Mouse (Mus musculus) splenic B cell, adult 2 months (primary cell): ENCODE measurements around the gene Ak2.

Source experiments
- DNase-seq: peaks from one replicate; pipeline ENCODE4 v3.0.0-alpha.2; 2011; ENCODE audit warnings: low read depth, low spot score
- H3K27me3 ChIP-seq: 2 replicates; pipeline ENCODE4 v1.6.1; 2012; ENCODE audit warnings: mild to moderate bottlenecking, low read length, moderate library complexity, mixed read lengths; ENCODE audit not compliant: control insufficient read depth, poor library complexity, insufficient read depth, severe bottlenecking
- H3K36me3 ChIP-seq: 2 replicates; pipeline ENCODE4 v1.6.1; 2012; ENCODE audit warnings: mild to moderate bottlenecking, low read length, moderate library complexity, mixed read lengths; ENCODE audit not compliant: control insufficient read depth, poor library complexity, insufficient read depth, severe bottlenecking

Ak2 gene

DNA sequence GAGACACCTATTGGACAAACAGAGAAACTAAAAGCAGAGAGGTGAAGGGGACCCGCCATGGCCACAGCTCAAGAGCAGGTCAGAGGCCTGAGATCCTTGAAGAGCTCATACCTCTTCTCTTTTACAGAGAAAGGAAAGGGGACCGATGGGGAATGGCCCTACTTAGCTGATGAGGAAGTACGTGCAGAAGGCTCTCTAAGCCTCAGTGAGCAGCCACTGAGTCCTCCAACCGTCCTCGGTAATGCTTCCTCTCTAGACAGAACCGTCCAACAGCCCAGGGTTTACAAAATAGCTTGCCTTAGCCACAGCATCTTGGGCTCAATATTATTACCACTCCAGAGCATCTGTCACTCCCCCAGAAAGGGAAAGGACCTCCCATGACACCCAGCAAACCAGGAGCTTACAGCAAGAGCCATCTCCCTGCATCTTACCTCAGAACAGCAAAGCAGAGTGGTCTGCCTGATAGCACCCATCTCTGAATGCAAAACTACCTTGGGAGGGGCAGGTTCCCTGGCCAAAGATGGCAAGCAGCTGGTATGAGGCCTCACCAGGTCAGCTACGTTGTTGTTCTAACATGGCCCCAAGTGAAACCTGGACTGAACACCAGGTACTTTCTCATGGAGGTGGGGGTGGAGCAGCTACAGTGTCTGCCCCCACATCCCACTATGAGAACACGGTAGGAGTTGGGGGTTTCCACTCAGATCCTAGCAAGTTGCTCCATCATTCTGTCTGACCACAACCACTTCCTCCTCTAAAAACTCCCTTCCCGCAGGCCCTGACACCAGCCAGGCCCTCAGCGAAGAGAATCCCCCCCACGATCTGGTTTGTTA, 40.6 kb downstream of the Ak2 start:
- no peaks in the 10 kb centered on the region for H3K27me3 ChIP-seq
- H3K36me3 ChIP-seq: no peaks in the 10 kb centered on the region
- DNase-seq: peak; percentile 90

DNA sequence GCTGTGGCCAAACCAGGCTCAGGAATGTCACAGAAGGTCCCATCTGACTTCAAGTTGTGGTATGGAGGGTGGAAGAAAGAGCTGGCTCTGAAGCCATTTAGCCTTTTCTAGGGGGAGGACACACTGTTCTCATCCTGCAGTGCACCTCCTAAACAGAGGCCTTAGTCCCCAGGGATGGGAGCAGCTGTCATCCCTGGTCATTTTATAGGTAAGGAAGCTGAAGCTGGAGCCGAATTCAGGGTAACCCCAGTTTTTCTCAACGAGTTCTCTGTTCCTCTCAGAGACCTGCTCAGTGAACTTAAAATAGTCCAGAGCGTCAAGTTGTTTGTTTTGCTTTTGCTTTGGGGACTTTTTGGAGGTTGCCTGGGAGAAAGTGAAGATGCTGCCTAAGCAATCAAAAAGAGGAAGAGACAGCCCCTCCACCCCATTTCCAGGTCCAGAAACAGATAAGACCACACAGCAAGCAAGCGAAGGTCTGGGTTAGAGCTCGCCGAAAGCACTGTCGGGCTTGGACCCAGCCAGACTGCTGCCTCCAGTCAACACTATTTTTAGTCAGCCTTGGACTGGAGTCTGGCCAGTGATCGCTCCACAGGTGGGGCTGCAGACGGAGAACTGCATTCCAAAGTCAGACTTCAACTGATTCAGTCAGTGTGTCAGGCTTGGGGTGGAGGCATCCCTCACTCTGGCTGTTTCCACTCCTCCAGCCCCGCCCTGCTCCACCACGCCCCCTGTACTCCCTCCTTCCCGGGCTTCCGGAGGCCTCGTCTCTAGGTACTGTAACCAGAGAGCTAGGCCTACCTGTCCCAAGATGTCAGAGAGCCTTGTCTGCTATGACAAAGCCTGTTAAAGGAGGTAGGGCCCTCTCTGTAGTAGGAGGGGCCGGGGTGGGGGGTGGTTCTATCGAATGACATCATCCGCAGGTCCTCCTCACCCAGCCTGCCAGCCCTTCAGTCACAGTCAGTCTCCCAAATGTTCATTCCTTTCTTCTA, 41.5 kb downstream of the Ak2 start:
- peak; percentile 91 for DNase-seq
- Histone ChIP-seq H3K27me3 (no peaks in the 10 kb centered on the region), H3K36me3 (no peaks in the 10 kb centered on the region)

DNA sequence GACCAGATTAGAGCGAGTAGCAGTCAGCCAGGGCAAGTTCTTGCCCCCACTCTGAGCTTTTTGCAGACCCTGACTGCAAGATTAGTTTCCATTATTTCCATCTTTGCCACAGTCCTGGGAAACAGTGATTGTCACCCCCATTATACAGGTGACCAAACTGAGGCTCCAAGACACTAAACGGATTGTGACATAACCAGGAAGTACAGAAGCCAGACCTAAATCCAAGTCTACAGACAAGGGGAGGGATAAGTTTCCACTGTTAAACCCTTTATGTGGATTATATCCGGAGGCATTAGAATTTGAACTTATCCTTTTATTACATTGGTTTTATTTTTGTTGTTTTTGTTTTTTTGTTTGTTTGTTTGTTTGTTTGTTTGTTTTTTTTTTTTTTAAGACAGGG, 42.5 kb downstream of the Ak2 start:
- DNase-seq: no peak
- Histone ChIP-seq H3K36me3 (no peaks in the 10 kb centered on the region), H3K27me3 (no peaks in the 10 kb centered on the region)

DNA sequence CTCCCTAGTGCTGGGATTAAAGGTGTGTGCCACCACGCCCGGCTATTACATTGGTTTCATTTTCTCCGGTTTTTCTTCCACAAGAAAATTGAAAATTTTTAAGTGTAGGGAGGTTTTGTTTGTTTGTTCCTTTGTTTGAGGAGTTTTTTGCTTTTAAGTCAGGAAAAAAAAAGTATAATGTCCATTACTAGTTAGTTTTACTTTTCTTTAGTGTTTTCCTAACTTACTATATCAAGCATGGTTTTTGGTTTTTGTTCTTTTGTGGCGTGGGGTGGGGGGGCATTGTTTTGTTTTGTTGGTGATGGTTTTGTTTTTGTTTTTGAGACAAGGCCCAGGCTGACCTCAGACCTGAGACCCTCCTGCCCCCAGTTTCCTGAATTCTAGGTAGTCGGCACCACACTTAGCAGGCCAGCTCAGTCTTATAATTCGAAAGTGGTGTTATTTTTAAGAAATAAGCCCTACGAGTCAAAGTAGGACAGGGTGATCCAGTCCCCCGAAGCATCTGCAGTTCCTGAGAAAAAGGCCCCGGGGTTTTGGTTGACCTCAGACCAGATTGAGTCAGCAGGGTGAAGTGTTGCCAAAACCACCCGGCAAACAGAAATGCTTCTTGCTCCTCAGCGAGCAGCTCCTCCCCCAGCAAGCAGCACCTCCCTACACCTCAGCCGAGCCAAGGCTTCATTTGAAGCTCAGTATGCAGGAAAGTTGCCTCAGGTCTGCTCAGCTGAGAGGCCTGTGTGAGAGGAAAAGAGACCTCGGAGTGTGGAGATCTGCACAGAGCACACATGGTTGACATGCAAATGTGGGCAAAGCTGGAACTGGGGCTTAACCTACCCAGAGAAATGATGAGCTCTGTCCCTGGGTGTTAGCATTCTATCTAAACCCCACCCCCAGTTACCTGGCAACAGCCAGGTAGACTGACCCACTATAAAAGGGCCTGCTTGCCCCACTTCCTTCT, 43.2 kb downstream of the Ak2 start:
- Histone ChIP-seq H3K27me3 (no peaks in the 10 kb centered on the region), H3K36me3 (no peaks in the 10 kb centered on the region)

DNA sequence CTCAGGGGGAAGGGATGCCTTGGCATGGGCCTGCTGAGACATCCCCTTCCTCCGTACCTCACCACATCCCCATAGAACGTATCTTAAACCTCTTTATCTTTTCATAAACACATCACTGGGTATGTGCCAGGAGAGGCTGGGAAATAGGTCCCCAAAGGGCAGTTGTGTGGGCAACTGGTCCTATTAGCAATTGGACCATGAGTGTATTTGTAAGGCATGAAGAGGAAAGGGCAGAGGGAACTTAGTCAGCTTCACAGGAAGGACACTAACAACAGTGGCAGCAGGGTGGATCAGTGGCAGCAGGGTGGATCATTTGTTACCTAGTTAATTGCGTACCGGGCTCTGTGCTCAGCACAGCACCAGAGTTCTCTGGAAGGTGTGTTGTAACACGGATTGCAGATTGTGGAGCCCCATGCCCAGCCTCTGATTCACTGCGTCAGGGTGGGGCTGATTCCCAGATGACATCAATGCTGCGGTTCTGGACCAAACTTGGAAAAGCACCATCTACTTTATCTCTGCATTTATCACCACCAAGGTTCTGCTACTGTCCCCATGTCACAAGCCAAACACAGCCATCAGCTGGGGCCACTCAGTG, 44.2 kb downstream of the Ak2 start:
- Histone ChIP-seq H3K36me3 (no peaks in the 10 kb centered on the region), H3K27me3 (no peaks in the 10 kb centered on the region)
- no peak for DNase-seq

More for the DNA sequence above, 43.2 kb downstream of the Ak2 start:
- peak; percentile 92 for DNase-seq

DNA sequence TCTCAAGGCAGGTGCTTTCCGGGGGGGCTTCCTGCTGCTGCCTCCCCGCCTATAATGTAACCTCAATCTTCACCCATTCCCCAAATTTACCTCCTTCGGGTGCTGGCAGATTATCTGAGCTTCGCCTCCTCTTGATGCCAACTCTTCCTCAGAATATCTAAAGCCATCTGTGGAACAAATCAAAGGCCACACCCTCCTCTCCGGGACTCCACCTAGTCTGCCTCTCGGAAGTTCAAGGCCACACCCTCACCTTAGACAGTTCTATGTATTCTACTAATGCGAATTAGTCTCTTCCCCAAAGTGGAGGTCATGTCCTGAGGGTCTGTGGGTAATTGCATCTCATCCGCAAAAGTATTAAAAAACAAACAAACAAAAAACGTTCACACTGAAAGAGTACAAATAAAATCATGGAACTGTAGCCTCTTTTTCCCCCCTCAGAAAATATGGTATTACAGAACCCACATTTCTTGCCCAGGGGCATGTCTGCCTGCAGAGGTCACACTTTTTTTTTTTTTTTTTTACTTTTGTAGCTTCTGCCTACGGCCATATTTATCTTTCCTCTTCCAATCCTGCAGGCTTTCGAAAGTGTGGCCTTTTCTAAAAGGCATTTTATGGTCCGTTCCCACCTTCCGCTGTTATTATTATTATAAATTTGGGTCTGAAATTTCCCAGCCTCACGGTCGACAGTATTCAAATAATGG, 56.1 kb downstream of the Ak2 start:
- Histone ChIP-seq H3K36me3 (no peaks in the 10 kb centered on the region), H3K27me3 (no peaks in the 10 kb centered on the region)
- no peak for DNase-seq

DNA sequence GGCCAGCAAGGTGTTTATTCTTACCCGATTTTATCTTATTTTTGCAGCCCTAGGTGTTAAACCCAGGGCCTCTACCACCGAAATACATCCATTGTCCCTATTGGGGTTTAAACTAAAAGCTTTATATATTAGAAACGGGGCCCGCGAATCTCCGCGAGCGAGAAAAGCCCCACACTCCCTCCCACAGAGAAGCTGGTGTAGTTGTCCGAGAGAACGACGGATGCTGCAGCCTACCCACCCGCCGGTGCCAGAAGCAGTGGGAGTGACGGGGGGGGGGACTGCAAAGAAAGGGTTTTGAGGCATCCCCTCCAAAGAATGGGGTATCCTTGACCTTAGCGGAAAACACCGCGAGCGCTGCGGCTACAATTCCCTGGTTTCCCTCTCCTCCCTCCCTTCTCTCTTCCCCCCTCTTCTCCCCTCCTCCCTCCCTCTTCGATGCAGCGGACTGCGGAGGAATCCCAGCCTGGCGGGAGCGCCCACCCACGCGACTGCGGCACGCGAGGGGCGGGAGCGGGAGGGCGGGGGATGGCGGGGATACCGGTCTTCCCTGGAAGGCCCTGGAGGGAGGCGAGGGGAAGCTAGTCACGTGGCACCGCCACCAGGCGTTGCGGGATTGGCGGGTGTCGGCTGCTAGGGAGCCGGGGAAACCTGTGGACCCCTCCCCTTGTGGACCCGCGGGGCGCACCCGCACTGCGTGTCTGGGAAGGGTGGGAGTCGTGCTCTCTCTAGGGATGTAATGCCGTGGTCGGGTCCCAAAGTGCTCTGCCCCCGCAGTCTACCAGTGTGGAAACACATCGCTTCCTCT, 56.9 kb downstream of the Ak2 start:
- Histone ChIP-seq H3K27me3 (no peaks in the 10 kb centered on the region), H3K36me3 (no peaks in the 10 kb centered on the region)
- DNase-seq: peak; percentile 63

DNA sequence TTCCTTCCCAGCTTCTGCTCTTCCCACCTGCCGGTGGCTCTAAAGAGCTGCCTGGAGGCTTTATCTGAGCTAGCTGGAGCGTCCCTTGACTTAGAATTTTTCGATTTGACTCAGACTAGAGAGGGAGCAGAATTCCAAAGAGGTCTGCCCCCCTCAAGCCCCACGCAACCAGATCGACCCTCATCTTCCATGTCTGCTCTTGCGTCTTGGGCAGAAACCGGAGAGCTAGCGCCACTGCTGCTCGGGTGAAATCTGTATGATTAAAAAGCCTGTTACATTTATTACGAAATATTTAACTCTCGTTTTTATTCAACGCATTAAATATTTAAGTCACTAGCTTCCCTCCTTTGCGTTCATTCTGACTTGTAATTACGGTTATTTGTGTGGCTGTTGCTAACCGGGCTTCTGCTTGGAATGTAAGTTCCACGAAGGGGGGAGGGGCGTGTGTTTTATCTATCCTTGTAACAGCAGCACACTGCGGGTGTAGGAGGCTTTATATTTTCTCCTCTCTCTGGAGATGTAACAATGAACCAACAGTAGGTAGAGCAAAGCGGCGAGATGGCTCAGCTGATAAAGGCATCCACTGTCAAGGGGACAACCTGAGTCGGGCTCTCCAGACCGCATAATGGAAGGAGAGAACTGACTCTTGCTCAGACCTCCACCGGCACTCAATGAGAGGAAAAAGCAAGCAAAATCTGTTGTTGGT, 57.7 kb downstream of the Ak2 start:
- no peaks in the 10 kb centered on the region for H3K27me3 ChIP-seq
- H3K36me3 ChIP-seq: no peaks in the 10 kb centered on the region
- DNase-seq: no peak

DNA sequence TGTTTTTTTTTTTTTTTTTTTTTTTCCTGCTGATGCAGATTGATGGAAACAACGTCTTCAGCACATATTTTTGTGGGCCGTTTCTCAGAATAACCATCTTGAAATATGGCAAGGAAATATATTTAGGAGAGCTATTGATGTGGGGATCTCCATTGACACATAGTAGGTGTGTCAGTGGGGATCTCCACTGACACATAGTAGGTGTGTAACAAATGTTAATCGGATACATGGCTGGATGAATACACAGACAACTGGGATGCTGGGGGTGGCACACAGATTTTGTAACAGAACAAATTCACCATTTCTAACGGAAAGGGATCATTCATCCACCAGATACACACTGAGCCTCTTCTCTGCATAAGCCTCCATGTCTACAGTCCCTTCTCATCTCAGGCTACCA, 58.6 kb downstream of the Ak2 start:
- DNase-seq: no peak
- H3K36me3 ChIP-seq: no peaks in the 10 kb centered on the region
- H3K27me3 ChIP-seq: no peaks in the 10 kb centered on the region

DNA sequence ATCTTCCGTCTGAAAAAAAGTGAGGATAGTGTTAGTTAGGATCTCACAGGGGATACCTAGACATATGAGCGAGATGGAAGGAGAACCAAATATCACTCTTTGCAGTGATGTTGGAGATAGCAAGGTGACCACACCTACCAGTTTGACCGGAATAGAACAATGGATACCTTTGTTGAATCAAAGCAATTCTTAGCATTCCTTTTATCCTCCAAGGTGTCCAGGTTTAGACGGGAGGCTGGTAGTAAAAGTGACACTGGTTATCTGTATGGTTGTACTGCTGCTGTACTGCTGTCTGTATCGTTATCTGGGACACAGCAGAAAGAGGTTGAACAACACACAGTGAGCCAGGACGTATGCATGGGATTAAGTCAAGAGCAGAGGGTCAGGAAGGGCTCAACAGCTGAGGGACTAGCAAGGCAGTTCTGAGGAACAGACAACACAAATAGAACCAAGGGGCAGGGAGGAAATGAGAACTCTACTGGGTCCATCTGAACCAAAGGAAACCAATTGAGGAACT, 59.2 kb downstream of the Ak2 start:
- Histone ChIP-seq H3K27me3 (no peaks in the 10 kb centered on the region), H3K36me3 (no peaks in the 10 kb centered on the region)
- DNase-seq: no peak

DNA sequence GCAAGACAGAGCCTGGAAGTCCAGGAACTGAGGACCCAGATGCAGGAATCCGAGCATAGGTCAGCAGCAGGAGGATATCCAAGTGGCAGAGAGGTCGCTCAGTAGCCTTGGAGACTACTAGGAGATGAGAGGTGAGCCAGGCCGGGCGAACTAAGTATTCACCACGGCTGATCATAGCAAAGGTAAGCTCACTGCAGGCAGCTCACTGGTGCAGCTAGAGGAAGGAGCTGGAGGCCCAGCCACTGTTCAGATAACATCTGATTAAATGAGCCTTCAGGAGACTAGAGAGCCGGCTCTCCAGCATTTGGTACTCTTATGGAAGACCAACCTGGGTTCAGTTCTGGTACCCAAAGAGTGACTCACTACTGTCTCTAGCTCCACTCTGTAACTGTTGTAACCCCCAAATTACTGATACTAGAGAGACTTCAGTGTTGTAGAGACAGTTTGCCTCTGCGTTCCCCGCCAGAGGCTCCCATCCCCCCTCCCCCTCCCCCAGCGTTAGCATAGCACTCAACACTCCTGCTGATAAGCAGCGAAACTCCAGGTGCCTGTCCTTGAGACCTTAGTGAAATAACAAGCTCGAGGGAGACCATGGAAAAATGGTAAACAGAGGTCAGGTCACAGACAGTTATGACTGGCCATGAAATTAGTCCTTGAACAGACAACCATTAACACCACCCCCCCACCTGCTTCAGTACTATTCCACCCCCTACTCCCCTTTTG, 59.9 kb downstream of the Ak2 start:
- Histone ChIP-seq H3K27me3 (no peaks in the 10 kb centered on the region), H3K36me3 (no peaks in the 10 kb centered on the region)
- DNase-seq: no peak

DNA sequence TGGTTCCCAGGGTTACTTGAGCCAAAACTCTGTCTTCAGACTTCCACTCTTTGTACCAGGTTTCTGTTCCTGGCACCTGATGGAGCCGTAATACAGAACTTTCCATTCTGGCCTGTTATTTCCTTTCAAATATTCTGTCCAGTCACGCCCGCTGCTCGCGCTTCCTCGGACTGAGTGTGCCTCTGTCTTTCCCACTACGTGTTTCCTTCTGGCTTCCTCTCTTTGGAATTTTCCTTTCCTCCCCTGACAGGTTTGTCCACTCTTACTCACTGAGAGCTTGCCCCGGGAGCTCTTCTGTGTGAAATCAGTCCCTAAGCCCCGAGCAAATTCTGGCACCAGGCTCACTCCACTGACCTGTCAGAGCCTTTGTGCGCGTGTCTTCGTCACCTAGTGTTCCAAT, 63.0 kb downstream of the Ak2 start:
- no peaks in the 10 kb centered on the region for H3K36me3 ChIP-seq
- DNase-seq: no peak
- no peaks in the 10 kb centered on the region for H3K27me3 ChIP-seq
